Mouse (Mus musculus) c-Kit-positive CD71-positive TER-119-positive erythroid progenitor cells, embryonic 14.5 days (primary cell): ENCODE measurements around the gene Dennd1a.

Experiments
- DNase-seq: peaks from one replicate; pipeline ENCODE4 v3.0.0-alpha.2; 2013; ENCODE audit warnings: low spot score

Gene Dennd1a

GRCm38 (mm10) chr2:38229882-38230281 lies 57.3 kb downstream of the Dennd1a start:
- no peak for DNase-seq

DNA sequence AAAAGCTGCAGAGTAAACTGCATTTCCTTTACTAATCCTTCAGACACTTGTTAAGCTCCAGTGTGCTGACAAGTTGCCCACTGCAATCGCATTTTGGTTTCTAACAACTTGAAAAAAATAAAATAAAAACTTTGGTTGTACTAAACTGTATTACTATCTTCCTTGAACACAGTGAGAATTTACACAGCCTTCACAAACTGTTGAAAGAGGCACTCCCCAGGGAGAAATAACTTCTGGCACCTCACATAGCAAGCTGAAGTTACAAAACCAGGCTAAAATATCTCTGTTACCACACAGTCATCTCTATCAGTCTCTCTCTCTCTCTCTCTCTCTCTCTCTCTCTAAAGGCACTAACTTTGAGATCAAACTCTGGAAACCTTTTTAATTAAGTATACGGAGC lies 63.4 kb downstream of the Dennd1a start:
- DNase-seq, result no peak

DNA sequence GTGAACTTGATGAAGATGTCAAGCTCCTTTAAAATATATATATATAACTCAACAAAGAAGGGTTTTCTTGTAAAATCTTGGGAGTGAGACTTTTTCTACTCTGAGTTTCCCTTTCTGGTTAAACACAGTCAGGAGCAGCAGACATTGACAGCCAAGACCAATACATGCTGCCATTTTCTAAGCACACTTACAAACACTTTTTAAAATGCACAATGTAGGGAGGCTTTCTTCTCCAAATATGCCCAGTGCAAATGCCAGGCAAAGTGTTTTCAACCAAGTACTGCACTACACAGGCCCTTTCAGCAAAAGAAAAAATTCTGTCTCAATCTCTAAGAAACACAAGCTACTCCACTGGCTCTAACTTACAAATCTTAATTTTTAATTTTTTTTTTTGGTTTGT lies 65.7 kb downstream of the Dennd1a start:
- DNase-seq, result no peak

- no peak for DNase-seq
Observed at GRCm38 (mm10) chr2:38220687-38221435, 66.3 kb downstream of the Dennd1a start.

- DNase-seq, result no peak
Observed at GRCm38 (mm10) chr2:38219666-38220065, 67.5 kb downstream of the Dennd1a start.

- DNase-seq, result no peak
Observed at GRCm38 (mm10) chr2:38213041-38213440, 74.1 kb downstream of the Dennd1a start.

DNA sequence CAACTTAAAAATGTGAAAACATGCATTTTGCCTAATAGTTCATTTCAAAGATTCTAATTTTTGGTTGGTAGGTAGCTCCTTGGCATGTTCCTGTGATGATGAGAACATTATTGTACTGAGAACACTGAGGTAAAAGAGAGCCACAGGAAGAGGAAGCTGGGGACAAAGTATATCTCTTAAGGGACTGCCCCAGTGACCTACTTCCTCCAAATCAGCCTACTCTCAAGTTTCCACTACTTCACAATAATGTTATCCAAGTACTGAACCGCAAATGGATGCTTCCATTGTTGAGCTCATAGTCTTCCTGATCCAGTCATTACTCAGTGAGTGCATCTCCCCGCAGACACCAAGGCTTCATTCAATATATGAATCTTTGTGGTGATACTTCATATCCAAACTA lies 75.8 kb downstream of the Dennd1a start:
- no peak for DNase-seq

- no peak for DNase-seq
Observed at GRCm38 (mm10) chr2:38207752-38208151, 79.4 kb downstream of the Dennd1a start.

- no peak for DNase-seq
Observed at GRCm38 (mm10) chr2:38205281-38205680, 81.9 kb downstream of the Dennd1a start.

- DNase-seq, result no peak
Observed at GRCm38 (mm10) chr2:38204696-38205095, 82.5 kb downstream of the Dennd1a start.

DNA sequence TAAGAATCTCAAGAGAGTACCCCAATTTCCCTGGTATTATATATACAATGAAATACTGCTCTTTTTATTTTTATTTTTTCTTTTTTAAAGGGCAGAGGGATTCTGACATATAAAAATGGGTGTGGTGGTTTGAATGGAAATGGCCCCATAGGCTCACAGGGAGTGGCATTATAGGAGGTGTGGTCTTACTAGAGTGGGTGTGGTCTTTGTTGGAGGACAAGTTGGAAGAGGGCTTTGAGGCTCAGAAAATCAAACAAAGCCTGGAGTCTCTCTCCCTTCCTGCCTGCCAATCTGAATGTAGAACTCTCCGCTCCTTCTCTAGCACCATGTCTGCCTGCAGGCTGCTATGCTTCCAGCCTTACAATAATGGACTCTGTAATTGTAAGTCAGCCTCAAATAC lies 89.1 kb downstream of the Dennd1a start:
- DNase-seq, result no peak

GRCm38 (mm10) chr2:38196199-38197060 lies 90.8 kb downstream of the Dennd1a start:
- no peak for DNase-seq

DNA sequence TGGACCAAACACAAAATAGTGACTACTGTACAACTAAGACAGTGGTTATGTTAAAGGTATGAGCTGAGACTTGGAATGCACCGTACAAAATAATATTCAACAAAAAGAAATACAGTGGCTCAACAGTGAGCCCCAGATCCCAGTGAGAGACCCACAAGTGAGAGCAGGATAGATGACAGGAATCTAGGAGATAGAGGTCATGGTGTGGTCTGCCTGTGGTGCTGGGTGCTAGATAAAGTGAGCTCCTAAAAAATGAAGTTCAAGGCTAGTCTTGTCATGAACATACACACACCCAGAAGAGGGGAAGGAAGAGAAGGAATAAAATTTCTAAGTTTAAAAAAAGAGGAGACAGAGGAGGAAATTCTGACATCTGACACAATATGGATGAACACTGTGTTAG lies 95.2 kb downstream of the Dennd1a start:
- peak; percentile 47 for DNase-seq

- DNase-seq, result peak; percentile 72
Observed at GRCm38 (mm10) chr2:38191601-38192000, 95.6 kb downstream of the Dennd1a start.

GRCm38 (mm10) chr2:38186438-38186837 lies 100.8 kb downstream of the Dennd1a start:
- DNase-seq, result no peak

- no peak for DNase-seq
Observed at GRCm38 (mm10) chr2:38184977-38185376, 102.2 kb downstream of the Dennd1a start.

DNA sequence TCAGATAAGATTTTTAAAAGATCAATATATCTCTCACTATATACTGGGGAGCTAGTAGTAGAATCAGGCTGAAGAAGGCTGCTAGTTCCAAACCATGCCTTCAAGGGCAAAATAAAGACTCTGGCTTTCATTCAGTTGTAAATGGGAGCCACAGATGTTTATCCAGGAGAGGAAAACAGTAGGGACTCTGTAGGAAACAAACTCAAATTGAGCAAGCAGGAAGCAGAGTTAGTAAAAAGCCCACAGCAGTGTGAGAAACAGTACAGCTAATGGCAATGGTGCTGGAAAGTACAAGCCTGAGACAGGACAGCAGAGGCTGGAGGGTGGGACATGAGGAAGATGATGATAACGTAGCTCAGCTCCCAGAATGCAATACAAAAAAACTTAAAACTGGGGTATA lies 103.3 kb downstream of the Dennd1a start:
- DNase-seq, result no peak

DNA sequence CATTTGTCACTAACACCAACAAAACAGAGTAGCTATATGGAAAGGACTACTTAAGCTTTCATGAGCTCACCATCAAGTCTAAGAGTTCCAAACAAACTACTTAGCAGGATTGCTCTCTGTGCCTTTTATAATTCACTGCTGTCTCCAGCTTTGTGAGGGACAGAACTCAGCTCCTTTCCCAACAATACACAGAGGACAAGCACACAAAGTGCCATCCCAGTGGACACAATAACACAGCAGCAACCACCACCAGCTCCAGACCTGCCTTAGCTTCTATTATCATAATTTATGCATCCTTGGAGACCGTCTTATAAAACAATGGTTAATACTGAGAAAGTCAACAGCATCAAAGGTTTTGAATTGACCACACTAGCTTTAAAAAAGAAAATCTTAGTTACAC lies 104.9 kb downstream of the Dennd1a start:
- no peak for DNase-seq

GRCm38 (mm10) chr2:38177583-38177978 lies 109.6 kb downstream of the Dennd1a start:
- no peak for DNase-seq

GRCm38 (mm10) chr2:38176870-38177582 lies 110.2 kb downstream of the Dennd1a start:
- peak; percentile 30 for DNase-seq

DNA sequence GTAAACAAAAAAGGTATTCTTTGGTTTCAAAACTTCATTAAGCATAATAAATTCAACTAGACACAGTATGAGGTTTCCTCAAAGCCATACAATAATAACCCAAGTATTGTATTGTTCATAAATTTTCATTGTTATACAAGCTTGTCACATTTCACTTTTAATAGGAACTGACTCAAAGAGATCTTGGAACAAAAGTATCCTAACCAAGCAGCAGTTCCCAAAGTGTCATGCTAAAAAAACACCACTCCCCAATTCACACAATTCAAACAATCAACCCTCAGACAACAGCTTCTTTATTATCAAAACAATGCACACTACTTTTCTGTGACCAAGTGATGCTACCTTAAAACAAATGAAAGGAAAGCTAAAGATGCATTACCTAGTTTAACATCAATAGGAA lies 111.9 kb downstream of the Dennd1a start:
- no peak for DNase-seq

GRCm38 (mm10) chr2:38168606-38169005 lies 118.6 kb downstream of the Dennd1a start:
- DNase-seq, result no peak

DNA sequence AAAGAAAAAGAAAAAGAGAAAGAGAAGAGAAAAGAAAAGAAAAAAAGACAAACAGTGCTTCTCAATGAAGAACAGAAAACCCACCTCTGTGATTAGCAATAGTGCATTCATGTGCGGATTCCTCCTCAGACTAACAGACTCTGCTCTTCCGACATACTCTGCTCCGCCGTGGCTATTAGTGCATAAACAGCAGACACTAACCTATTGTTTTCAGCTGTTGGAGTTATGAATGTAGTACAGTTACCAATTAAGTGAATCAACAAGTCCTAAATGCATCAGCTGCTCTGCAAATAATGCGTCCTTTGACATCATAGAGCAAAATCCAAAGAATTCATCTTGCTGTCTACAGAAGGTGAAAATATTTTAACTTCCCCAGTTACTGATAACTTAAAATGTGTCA lies 121.2 kb downstream of the Dennd1a start:
- DNase-seq, result no peak
